Mouse (Mus musculus): ENCODE data around the gene Rpl18a. TPM values are rescaled to one million over a fixed set of nuclear protein-coding genes. Genes with fewer than 3 reads are reported as not detected.

Rpl18a gene
- polyA plus RNA-seq, 1 experiment from 2014 or later = 2,490 TPM

DNA sequence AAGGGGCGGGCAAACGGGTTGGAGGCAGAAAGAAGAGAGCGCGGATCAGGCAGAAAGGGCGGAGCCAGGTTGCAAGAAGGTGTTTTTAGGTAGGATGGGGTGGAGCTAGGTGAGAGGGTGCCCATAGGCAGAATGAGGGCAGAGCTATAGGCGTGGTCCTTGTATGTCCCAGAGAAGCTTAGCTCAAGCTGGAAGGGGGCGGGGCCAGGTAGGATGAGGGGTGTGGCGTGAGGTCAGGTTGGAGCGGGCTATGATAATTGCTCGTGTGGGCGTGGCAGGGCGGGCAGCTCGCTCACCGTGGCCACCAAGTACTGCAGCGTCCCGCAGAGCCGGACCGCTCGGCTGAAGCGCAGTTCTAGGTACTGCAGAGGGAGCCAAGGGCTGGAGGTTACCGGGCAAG lies 5.9 kb downstream of the Rpl18a start:
- peaks cover 25% of the 10 kb centered on the region for H3K4me1 ChIP-seq (ENCODE audit: insufficient read depth)
- 8% methylated on average over 21 of the region's 21 CpGs for WGBS (ENCODE audit: insufficient replicate concordance)
- no peak overlapping the region for H3K9ac ChIP-seq (replicated peaks)
- H3K4me2 ChIP-seq (ENCODE audit: low read depth, low read length) = no peak overlapping the region
- H3K4me3 ChIP-seq (ENCODE audit: low read depth, low read length) = no peak overlapping the region
- TF ChIP-seq EP300 (IDR thresholded peaks at IDR 0.05; ENCODE audit: low read depth) = no peak
- TF ChIP-seq CTCF (IDR thresholded peaks at IDR 0.05; ENCODE audit: low read depth) = no peak
- H3K27me3 ChIP-seq (ENCODE audit: insufficient read depth, low read length) = peaks cover 37% of the 10 kb centered on the region
- H3K27ac ChIP-seq (ENCODE audit: low read depth) = no peak overlapping the region
- peaks cover 20% of the 10 kb centered on the region for H3K36me3 ChIP-seq (replicated peaks; ENCODE audit: insufficient read depth, low read length)
- DNase-seq (peak; percentile 78), ATAC-seq (peak; percentile 60)
- no peaks in the 10 kb centered on the region for H3K9me3 ChIP-seq (ENCODE audit: low read length)

- H3K4me1 ChIP-seq (ENCODE audit: insufficient read depth) = peaks cover 18% of the 10 kb centered on the region
- H3K27ac ChIP-seq (ENCODE audit: low read depth) = no peak overlapping the region
- no peak overlapping the region for H3K9ac ChIP-seq (replicated peaks)
- no peak overlapping the region for H3K4me3 ChIP-seq (ENCODE audit: low read depth, low read length)
- no peak for ATAC-seq
- no peak for DNase-seq
- no peak overlapping the region for H3K4me2 ChIP-seq (ENCODE audit: low read depth, low read length)
- WGBS (ENCODE audit: insufficient replicate concordance) = 86% methylated on average over 5 of the region's 5 CpGs
- peaks cover 18% of the 10 kb centered on the region for H3K36me3 ChIP-seq (replicated peaks; ENCODE audit: insufficient read depth, low read length)
- TF ChIP-seq CTCF (IDR thresholded peaks at IDR 0.05; ENCODE audit: low read depth) (no peak), EP300 (IDR thresholded peaks at IDR 0.05; ENCODE audit: low read depth) (no peak)
- H3K9me3 ChIP-seq (ENCODE audit: low read length) = no peaks in the 10 kb centered on the region
- H3K27me3 ChIP-seq (ENCODE audit: insufficient read depth, low read length) = peaks cover 42% of the 10 kb centered on the region
Measured at GRCm38 (mm10) chr8:70890656-70891055, 6.6 kb downstream of the Rpl18a start.

GRCm38 (mm10) chr8:70887669-70888068 lies 9.5 kb downstream of the Rpl18a start:
- TF ChIP-seq CTCF (IDR thresholded peaks at IDR 0.05; ENCODE audit: low read depth) (no peak), EP300 (IDR thresholded peaks at IDR 0.05; ENCODE audit: low read depth) (no peak)
- 10% methylated on average over 16 of the region's 18 CpGs for WGBS (ENCODE audit: insufficient replicate concordance)
- DNase-seq (peak; percentile 87), ATAC-seq (peak; percentile 57)
- peaks cover 21% of the 10 kb centered on the region for H3K4me1 ChIP-seq (ENCODE audit: insufficient read depth)
- no peaks in the 10 kb centered on the region for H3K36me3 ChIP-seq (replicated peaks; ENCODE audit: insufficient read depth, low read length)
- no peak overlapping the region for H3K27ac ChIP-seq (ENCODE audit: low read depth)
- no peaks in the 10 kb centered on the region for H3K9me3 ChIP-seq (ENCODE audit: low read length)
- H3K4me3 ChIP-seq (ENCODE audit: low read depth, low read length) = no peak overlapping the region
- no peak overlapping the region for H3K9ac ChIP-seq (replicated peaks)
- H3K4me2 ChIP-seq (ENCODE audit: low read depth, low read length) = no peak overlapping the region
- H3K27me3 ChIP-seq (ENCODE audit: insufficient read depth, low read length) = peaks cover 34% of the 10 kb centered on the region

DNA sequence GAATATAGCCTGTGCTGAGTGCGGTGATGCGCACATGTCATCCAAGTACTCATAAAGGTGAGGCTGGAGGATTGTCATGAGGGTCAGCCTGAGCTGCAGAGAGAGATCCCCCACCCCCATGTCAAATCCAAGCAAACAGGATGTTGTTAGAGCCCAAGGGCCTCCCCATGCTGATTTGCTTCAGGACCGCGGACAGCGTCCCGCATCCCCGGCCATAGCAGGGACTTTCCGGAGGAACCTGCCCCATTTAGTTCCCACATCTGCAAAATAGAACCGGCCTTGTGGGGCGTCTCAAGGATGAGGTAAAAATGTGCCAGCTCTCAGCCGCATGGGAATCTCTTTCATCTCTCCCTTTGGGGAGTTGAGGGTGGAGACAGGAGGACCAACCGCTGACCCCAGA lies 11.6 kb downstream of the Rpl18a start:
- Histone ChIP-seq H3K4me1 (ENCODE audit: insufficient read depth) (peaks cover 8% of the 10 kb centered on the region), H3K9ac (replicated peaks) (no peak overlapping the region), H3K27me3 (ENCODE audit: insufficient read depth, low read length) (peaks cover 14% of the 10 kb centered on the region), H3K9me3 (ENCODE audit: low read length) (no peaks in the 10 kb centered on the region), H3K4me2 (ENCODE audit: low read depth, low read length) (no peak overlapping the region), H3K36me3 (replicated peaks; ENCODE audit: insufficient read depth, low read length) (no peaks in the 10 kb centered on the region), H3K27ac (ENCODE audit: low read depth) (no peak overlapping the region), H3K4me3 (ENCODE audit: low read depth, low read length) (no peak overlapping the region)
- no peak for ATAC-seq
- TF ChIP-seq EP300 (IDR thresholded peaks at IDR 0.05; ENCODE audit: low read depth) (no peak), CTCF (IDR thresholded peaks at IDR 0.05; ENCODE audit: low read depth) (no peak)
- peak; percentile 67 for DNase-seq
- 14% methylated on average over 12 of the region's 12 CpGs for WGBS (ENCODE audit: insufficient replicate concordance)

GRCm38 (mm10) chr8:70884683-70885082 lies 12.5 kb downstream of the Rpl18a start:
- no peak for TF ChIP-seq EP300 (IDR thresholded peaks at IDR 0.05; ENCODE audit: low read depth)
- Histone ChIP-seq H3K4me2 (ENCODE audit: low read depth, low read length) (no peak overlapping the region), H3K4me3 (ENCODE audit: low read depth, low read length) (no peak overlapping the region), H3K4me1 (ENCODE audit: insufficient read depth) (peaks cover 8% of the 10 kb centered on the region), H3K27me3 (ENCODE audit: insufficient read depth, low read length) (peaks cover 8% of the 10 kb centered on the region), H3K9me3 (ENCODE audit: low read length) (no peaks in the 10 kb centered on the region), H3K27ac (ENCODE audit: low read depth) (no peak overlapping the region), H3K9ac (replicated peaks) (no peak overlapping the region), H3K36me3 (replicated peaks; ENCODE audit: insufficient read depth, low read length) (no peaks in the 10 kb centered on the region)
- DNase-seq (no peak), ATAC-seq (no peak)
- 49% methylated on average over 10 of the region's 10 CpGs for WGBS (ENCODE audit: insufficient replicate concordance)

- Histone ChIP-seq H3K9ac (replicated peaks) (no peak overlapping the region), H3K9me3 (ENCODE audit: low read length) (no peaks in the 10 kb centered on the region), H3K27me3 (ENCODE audit: insufficient read depth, low read length) (peaks cover 6% of the 10 kb centered on the region), H3K36me3 (replicated peaks; ENCODE audit: insufficient read depth, low read length) (no peaks in the 10 kb centered on the region), H3K4me1 (ENCODE audit: insufficient read depth) (peaks cover 8% of the 10 kb centered on the region), H3K27ac (ENCODE audit: low read depth) (no peak overlapping the region), H3K4me2 (ENCODE audit: low read depth, low read length) (no peak overlapping the region), H3K4me3 (ENCODE audit: low read depth, low read length) (no peak overlapping the region)
- TF ChIP-seq CTCF (IDR thresholded peaks at IDR 0.05; ENCODE audit: low read depth) (no peak), EP300 (IDR thresholded peaks at IDR 0.05; ENCODE audit: low read depth) (no peak)
- ATAC-seq (no peak), DNase-seq (no peak)
- 71% methylated on average over 4 of the region's 4 CpGs for WGBS (ENCODE audit: insufficient replicate concordance)
Measured at GRCm38 (mm10) chr8:70884186-70884585, 13.0 kb downstream of the Rpl18a start.

DNA sequence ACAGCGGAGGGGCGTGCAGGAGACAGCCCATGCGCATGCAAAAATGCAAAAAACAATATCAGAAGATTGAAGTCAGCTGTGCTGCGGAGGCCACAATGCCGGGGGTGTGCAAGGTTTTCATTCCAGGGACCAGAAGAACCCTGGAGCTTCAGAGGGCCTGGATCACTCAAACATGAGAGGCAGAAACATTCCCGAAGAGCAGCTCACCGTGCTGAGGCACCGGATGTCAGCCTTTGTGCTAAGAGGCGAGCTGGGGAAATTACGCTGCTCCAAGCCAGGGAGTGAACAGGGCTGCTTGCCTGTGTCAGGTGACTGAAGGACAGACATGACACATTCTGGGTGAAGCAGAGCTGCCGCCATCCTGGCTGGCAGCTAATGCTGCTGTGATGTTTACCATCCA lies 16.7 kb downstream of the Rpl18a start:
- WGBS (ENCODE audit: insufficient replicate concordance) = 45% methylated on average over 11 of the region's 11 CpGs
- ATAC-seq = no peak

More for the DNA sequence above, 16.7 kb downstream of the Rpl18a start:
- Histone ChIP-seq H3K4me2 (ENCODE audit: low read depth, low read length) (no peak overlapping the region), H3K36me3 (replicated peaks; ENCODE audit: insufficient read depth, low read length) (no peaks in the 10 kb centered on the region), H3K4me3 (ENCODE audit: low read depth, low read length) (no peak overlapping the region), H3K27me3 (ENCODE audit: insufficient read depth, low read length) (no peaks in the 10 kb centered on the region), H3K4me1 (ENCODE audit: insufficient read depth) (peaks cover 5% of the 10 kb centered on the region; the same call in 1 of the 2 replicates), H3K9ac (replicated peaks) (no peak overlapping the region), H3K27ac (ENCODE audit: low read depth) (no peak overlapping the region), H3K9me3 (ENCODE audit: low read length) (no peaks in the 10 kb centered on the region)
- DNase-seq = no peak
- TF ChIP-seq EP300 (IDR thresholded peaks at IDR 0.05; ENCODE audit: low read depth) (no peak), CTCF (IDR thresholded peaks at IDR 0.05; ENCODE audit: low read depth) (no peak)

Data from liver, postnatal 0 days (tissue).